Mouse (Mus musculus) hindbrain, embryonic 14.5 days (tissue): ENCODE results near the gene Foxi2. TPM values are rescaled to one million over a fixed set of nuclear protein-coding genes. Genes with fewer than 3 reads are reported as not detected.

Experiments used
- ATAC-seq: fragments of 200-750 bp; cut with Nextera tagmentation; 2 replicates; pipeline ENCODE4 v1.8.0; 2017; ENCODE audit warnings: moderate number of reproducible peaks, mild to moderate bottlenecking, moderate TSS enrichment, moderate library complexity; ENCODE audit not compliant: low FRiP score
- DNase-seq: peaks from one replicate; pipeline ENCODE4 v3.0.0-alpha.2; 2015; ENCODE audit warnings: low spot score
- H3K27ac ChIP-seq: fragments of 300-500 bp; sonication (generic); 2 replicates; pipeline ENCODE4 v1.5.1; 2014; ENCODE audit warnings: mild to moderate bottlenecking, moderate library complexity
- H3K27me3 ChIP-seq: fragments of 300-500 bp; sonication (generic); 2 replicates; pipeline ENCODE4 v1.6.1; 2014; ENCODE audit warnings: mild to moderate bottlenecking, low read length, mixed read lengths; ENCODE audit not compliant: control insufficient read depth, insufficient read depth
- H3K36me3 ChIP-seq: fragments of 300-500 bp; sonication (generic); replicated peaks from 2 replicates; pipeline ENCODE4 v1.6.1; 2014; ENCODE audit not compliant: control insufficient read depth, insufficient read depth
- H3K4me1 ChIP-seq: fragments of 300-500 bp; sonication (generic); replicated peaks from 2 replicates; pipeline ENCODE4 v1.6.1; 2014; ENCODE audit warnings: antibody characterized with exemption, low read length, mixed read lengths; ENCODE audit not compliant: control insufficient read depth, insufficient read depth
- H3K4me2 ChIP-seq: fragments of 300-500 bp; sonication (generic); replicated peaks from 2 replicates; pipeline ENCODE4 v1.6.1; 2014; ENCODE audit warnings: mild to moderate bottlenecking, moderate library complexity
- H3K4me3 ChIP-seq: fragments of 300-500 bp; sonication (generic); replicated peaks from 2 replicates; pipeline ENCODE4 v1.5.1; 2014; ENCODE audit warnings: mild to moderate bottlenecking, low read length
- H3K9ac ChIP-seq: fragments of 300-500 bp; sonication (generic); 2 replicates; pipeline ENCODE4 v1.6.1; 2014
- H3K9me3 ChIP-seq: fragments of 300-500 bp; sonication (generic); 2 replicates; pipeline ENCODE4 v1.6.1; 2016; ENCODE audit warnings: low read length; ENCODE audit not compliant: control insufficient read depth
- WGBS: fragments of 180-500 bp; shearing (Covaris S2); extraction: QIAGEN DNeasy Blood & Tissue Kit; methylation state at CpG from one replicate; pipeline ENCODE4 v1.1.7; 2014; 5-methylcytosine and 5-hydroxymethylcytosine counted together
- polyA plus RNA-seq: library from polyadenylated mRNA; unstranded; fragments of >200 nt; fragmentation: Nextera tagmentation; extraction: Ambion mirVana; gene quantifications from 2 replicates; pipeline ENCODE4 v1.2.1, GENCODE M21; 2014

Gene Foxi2
- polyA plus RNA-seq, 1 experiment from 2014 or later, result not detected

DNA sequence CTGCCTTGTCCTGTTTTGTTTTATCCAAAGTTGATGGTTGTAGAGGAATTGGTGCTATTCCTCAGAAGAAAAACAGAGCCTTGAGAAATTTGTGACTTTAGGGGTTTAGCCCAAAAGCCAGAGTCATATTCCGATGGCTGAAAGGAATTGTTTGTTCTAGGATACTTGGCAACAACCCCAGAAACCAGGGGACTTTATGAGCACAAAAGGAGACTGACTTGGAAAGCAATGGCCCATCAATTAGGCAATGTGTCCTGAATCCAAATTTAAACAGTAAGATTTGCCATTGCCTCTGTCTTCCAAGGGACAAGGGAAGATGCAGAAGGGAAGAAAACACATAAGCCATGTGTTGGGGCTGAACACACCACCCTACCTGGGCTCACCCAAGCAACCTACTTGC, 42.3 kb downstream of the Foxi2 start:
- no peaks in the 10 kb centered on the region for H3K9me3 ChIP-seq
- H3K9ac ChIP-seq, result no peak overlapping the region
- no peak overlapping the region for H3K4me2 ChIP-seq
- no peak overlapping the region for H3K4me3 ChIP-seq
- no peak for ATAC-seq
- no peaks in the 10 kb centered on the region for H3K36me3 ChIP-seq
- 39% methylated on average over 1 of the region's 1 CpGs for WGBS
- H3K4me1 ChIP-seq, result 0 out of 2 replicates have a peak, but pooled peaks cover 5% of the 10 kb centered on the region
- no peaks in the 10 kb centered on the region for H3K27me3 ChIP-seq
- no peak for DNase-seq
- H3K27ac ChIP-seq, result no peak overlapping the region

DNA sequence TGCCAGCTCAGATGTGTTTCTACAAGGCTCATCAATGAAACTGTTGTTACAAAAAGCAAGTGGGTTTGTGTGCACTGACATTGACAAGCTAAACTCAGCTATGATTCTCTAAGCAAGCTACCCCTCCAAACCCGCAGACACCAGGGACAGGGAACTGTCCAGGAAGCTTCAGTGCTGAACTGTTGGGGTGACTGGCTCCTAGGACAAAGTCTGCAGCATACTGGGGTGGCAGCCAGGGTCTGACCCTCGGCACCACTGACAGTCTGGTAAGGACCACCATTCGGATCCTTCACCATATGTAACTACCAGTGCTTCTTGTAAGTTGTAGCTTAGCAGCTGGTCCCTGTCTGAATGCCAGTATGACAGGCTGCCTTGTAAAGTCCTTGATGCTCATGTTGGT, 43.6 kb downstream of the Foxi2 start:
- WGBS, result 55% methylated on average over 3 of the region's 3 CpGs
- DNase-seq, result no peak

More for the DNA sequence above, 43.6 kb downstream of the Foxi2 start:
- no peaks in the 10 kb centered on the region for H3K9me3 ChIP-seq
- H3K27me3 ChIP-seq, result no peaks in the 10 kb centered on the region
- no peak overlapping the region for H3K9ac ChIP-seq
- no peak for ATAC-seq
- H3K36me3 ChIP-seq, result no peaks in the 10 kb centered on the region
- H3K27ac ChIP-seq, result no peak overlapping the region
- no peak overlapping the region for H3K4me2 ChIP-seq
- H3K4me3 ChIP-seq, result no peak overlapping the region
- 0 out of 2 replicates have a peak, but pooled peaks cover 5% of the 10 kb centered on the region for H3K4me1 ChIP-seq

Other genes with a start within 250 kb of the Foxi2 start
- gene Nps, start 151.6 kb upstream of the Foxi2 start, polyA plus RNA-seq, result not detected in 2 replicates
- not detected in 2 replicates for gene Clrn3, start 118.3 kb downstream of the Foxi2 start, polyA plus RNA-seq
- 6.9 and 7.9 TPM in 2 replicates for gene Ptpre, start 127.2 kb downstream of the Foxi2 start, polyA plus RNA-seq